ENCODE assay signal across 8 mouse cellular contexts in genomic region chr6:115252099-115252873, GRCm38 (mm10). TPM values are rescaled to one million over a fixed set of nuclear protein-coding genes. Genes with fewer than 3 reads are reported as not detected.
A peak's percentile ranks its signal among the peaks of the same experiment; 100 is the strongest.
DNase-seq lines count a peak whose midpoint lies in the region; ATAC-seq and TF ChIP-seq lines count a peak whose summit lies in the region.

Gene Timp4, minus strand, starts transcription at chr6:115252205.

- H3K4me1 ChIP-seq in kidney, embryonic 14.5 days (ENCODE audit: control insufficient read depth, insufficient read depth, low read length): no peaks in the 10 kb centered on the region
- H3K4me1 ChIP-seq in small intestine, adult 2 months (ENCODE audit: control insufficient read depth, insufficient read depth, insufficient read length, low read length): peaks cover 6% of the 10 kb centered on the region

- no peak for DNase-seq in kidney, postnatal 25 days
- DNase-seq in brain, adult 2 months (ENCODE audit: low read depth, low spot score): peak; percentile 51
- DNase-seq in heart, adult 8-10 months (ENCODE audit: low spot score): no peak
- DNase-seq in left cerebral cortex, postnatal 10 days (ENCODE audit: extremely low spot score in 1 of 2, low spot score in 2 of 2): peak in 1 of 2 experiments; percentile 31
- DNase-seq in spleen, postnatal 10 days (ENCODE audit: low spot score in 2 of 2): no peak
- no peak for DNase-seq in thymus, postnatal 25 days

- TF ChIP-seq POLR2A in small intestine, adult 2 months (IDR thresholded peaks at IDR 0.05; ENCODE audit: low read depth, low read length): no peak

- no peaks in the 10 kb centered on the region for H3K27me3 ChIP-seq in kidney, embryonic 14.5 days (ENCODE audit: control insufficient read depth, insufficient read depth, low read length)
- H3K27me3 ChIP-seq in small intestine, adult 2 months (ENCODE audit: control insufficient read depth, insufficient read depth, low read length): peaks cover 4% of the 10 kb centered on the region; the same call in 1 of the 2 replicates

- TF ChIP-seq CTCF in small intestine, adult 2 months (IDR thresholded peaks at IDR 0.05; ENCODE audit: extremely low read depth, insufficient read length, insufficient replicate concordance, low read depth, low read length): no peak

- no peaks in the 10 kb centered on the region for H3K36me3 ChIP-seq in kidney, embryonic 14.5 days (ENCODE audit: control insufficient read depth, insufficient read depth, low read length)
- no peaks in the 10 kb centered on the region for H3K36me3 ChIP-seq in small intestine, adult 2 months (ENCODE audit: control insufficient read depth, insufficient read depth, low read length)

- H3K4me2 ChIP-seq in kidney, embryonic 14.5 days (replicated peaks; ENCODE audit: low read depth, low read length): peak within 1 kb of the TSS; percentile 50

- H3K9me3 ChIP-seq in kidney, embryonic 14.5 days (ENCODE audit: control insufficient read depth, low read length): no peaks in the 10 kb centered on the region

- no peak for ATAC-seq in kidney, embryonic 14.5 days (ENCODE audit: low FRiP score, low TSS enrichment)

- intact Hi-C loops in left cerebral cortex, postnatal 10 days (cut with DNase I): no loop called here

- peak within 1 kb of the TSS; percentile 19 for H3K4me3 ChIP-seq in kidney, embryonic 14.5 days (ENCODE audit: low read length)
- peak within 1 kb of the TSS; percentile 0; the same call in 1 of the 2 replicates for H3K4me3 ChIP-seq in small intestine, adult 2 months (ENCODE audit: low read depth, low read length)

- no peak within 1 kb of the TSS for H3K27ac ChIP-seq in kidney, embryonic 14.5 days (ENCODE audit: low read depth, low read length)
- H3K27ac ChIP-seq in small intestine, adult 2 months (ENCODE audit: insufficient read depth, low read depth, low read length): no peak within 1 kb of the TSS

- 40% methylated on average over 8 of the region's 10 CpGs for WGBS in kidney, embryonic 14.5 days
- 36% methylated on average over 10 of the region's 10 CpGs for WGBS in small intestine, adult 2 months

- H3K9ac ChIP-seq in kidney, embryonic 14.5 days (ENCODE audit: low read depth, low read length): no peak within 1 kb of the TSS

RNA-seq across cellular contexts. Expression of gene Timp4, which starts in this region (rescaled TPM):
- polyA plus RNA-seq in kidney, embryonic 14.5 days (2014; fragmentation: Nextera tagmentation; extraction: Ambion mirVana): 0.15 and 0.41 TPM in 2 replicates
- total RNA-seq in heart, adult 8-10 months (2022): 10 to 100 TPM; 26.3 to 43.9 (median 37.1) TPM
- 10 to 100 TPM; 11.8 to 19.4 TPM for total RNA-seq in left cerebral cortex, postnatal 10 days (2021)
- 0.09 and 0.36 TPM in 2 replicates for polyA plus RNA-seq in small intestine, adult 2 months (2012; rRNA removed)
